Mouse (Mus musculus): Measurements from ENCODE around the gene Zbp1.

Gene Zbp1

GRCm38 (mm10) chr2:173175703-173176102, 43.0 kb downstream of the Zbp1 start:
- peak; percentile 3 for DNase-seq

- DNase-seq: no peak
These were observed 44.2 kb downstream of the Zbp1 start for GRCm38 (mm10) chr2:173174569-173174968.

- peak; percentile 75 for DNase-seq
These were observed 44.9 kb downstream of the Zbp1 start for GRCm38 (mm10) chr2:173173521-173174511.

GRCm38 (mm10) chr2:173173008-173173407, 45.7 kb downstream of the Zbp1 start:
- no peak for DNase-seq

- no peak for DNase-seq
These were observed 46.3 kb downstream of the Zbp1 start for GRCm38 (mm10) chr2:173172386-173172785.

GRCm38 (mm10) chr2:173171956-173172355, 46.8 kb downstream of the Zbp1 start:
- DNase-seq: no peak

- no peak for DNase-seq
These were observed 47.3 kb downstream of the Zbp1 start for GRCm38 (mm10) chr2:173171470-173171869.

GRCm38 (mm10) chr2:173170715-173171114, 48.0 kb downstream of the Zbp1 start:
- no peak for DNase-seq

GRCm38 (mm10) chr2:173170081-173170480, 48.6 kb downstream of the Zbp1 start:
- DNase-seq: no peak

- no peak for DNase-seq
These were observed 50.3 kb downstream of the Zbp1 start for GRCm38 (mm10) chr2:173168411-173168851.

- no peak for DNase-seq
These were observed 53.4 kb downstream of the Zbp1 start for GRCm38 (mm10) chr2:173165357-173165756.

- no peak for DNase-seq
These were observed 53.8 kb downstream of the Zbp1 start for GRCm38 (mm10) chr2:173164946-173165345.

- DNase-seq: no peak
These were observed 54.4 kb downstream of the Zbp1 start for GRCm38 (mm10) chr2:173164358-173164757.

- DNase-seq: no peak
These were observed 55.3 kb downstream of the Zbp1 start for GRCm38 (mm10) chr2:173163380-173163779.

GRCm38 (mm10) chr2:173159354-173160311, 59.1 kb downstream of the Zbp1 start:
- no peak for DNase-seq

GRCm38 (mm10) chr2:173158390-173159055, 60.2 kb downstream of the Zbp1 start:
- no peak for DNase-seq

- DNase-seq: no peak
These were observed 60.9 kb downstream of the Zbp1 start for GRCm38 (mm10) chr2:173157871-173158270.

- no peak for DNase-seq
These were observed 61.3 kb downstream of the Zbp1 start for GRCm38 (mm10) chr2:173157376-173157775.

- no peak for DNase-seq
These were observed 61.8 kb downstream of the Zbp1 start for GRCm38 (mm10) chr2:173156923-173157322.
